Mouse (Mus musculus) hematopoietic stem cell, adult 5-6 weeks (primary cell): Measurements from ENCODE around the gene Elavl3. TPM values are rescaled to one million over a fixed set of nuclear protein-coding genes. Genes with fewer than 3 reads are reported as not detected.
"Not testable (repeated sequence)": the region's sequence is repeated elsewhere in the genome, so short reads cannot be mapped to it uniquely, and the experiment has no call there.

Source experiments
- ATAC-seq, 2 experiments: fragments of 125-278 bp in 1 of 2; replicated peaks in 1 of 2; 2 replicates each; pipeline ENCODE4 v1.8.0; 2016 to 2017; ENCODE audit warnings: inconsistent platforms in 2 of 2, mild to moderate bottlenecking in 2 of 2, moderate number of reproducible peaks in 2 of 2, low read depth in 1 of 2, moderate TSS enrichment in 1 of 2; ENCODE audit not compliant: low FRiP score in 2 of 2, poor library complexity in 2 of 2, severe bottlenecking in 2 of 2, insufficient read depth in 1 of 2, low TSS enrichment in 1 of 2
- total RNA-seq: library from RNA; stranded (forward); fragments of 172-1452, 232-1000 nt; gene quantifications from 2 replicates; pipeline ENCODE4 v1.2.3, GENCODE M21; 2017

The Elavl3 gene
- total RNA-seq = not detected in 2 replicates

GRCm38 (mm10) chr9:22051958-22052254 is at the start of gene Elavl3:
TSS of gene Elavl3 (minus strand) at chr9:22052023.
- ATAC-seq = no peak

GRCm38 (mm10) chr9:22099922-22100321 is 48.1 kb upstream of the Elavl3 start:
- ATAC-seq = no peak

- 0 out of 4 replicates have a peak, but pooled peaks of 1 of the 2 experiments have one; percentile 17 for ATAC-seq
Observed at GRCm38 (mm10) chr9:22098993-22099696, 47.3 kb upstream of the Elavl3 start, which contains the start of gene Cnn1. TSS of gene Cnn1 (plus strand) at chr9:22099216.

- peak; percentile 94 to 98 for ATAC-seq
Observed at GRCm38 (mm10) chr9:22095854-22096307, 44.1 kb upstream of the Elavl3 start.

- no peak for ATAC-seq
Observed at GRCm38 (mm10) chr9:22092746-22093145, 40.9 kb upstream of the Elavl3 start.

- no peak for ATAC-seq
Observed at GRCm38 (mm10) chr9:22089986-22090385, 38.2 kb upstream of the Elavl3 start.

GRCm38 (mm10) chr9:22089281-22089680 is 37.5 kb upstream of the Elavl3 start:
- ATAC-seq = no peak

GRCm38 (mm10) chr9:22087034-22087618 is 35.3 kb upstream of the Elavl3 start:
- no peak for ATAC-seq

GRCm38 (mm10) chr9:22086012-22086411 is 34.2 kb upstream of the Elavl3 start:
- no peak for ATAC-seq

GRCm38 (mm10) chr9:22085022-22085834 is 33.4 kb upstream of the Elavl3 start, which contains the start of gene Ecsit:
TSS of gene Ecsit (minus strand) at chr9:22085438.
- ATAC-seq = peak; percentile 98 to 100

GRCm38 (mm10) chr9:22084667-22085021 is 32.8 kb upstream of the Elavl3 start:
- ATAC-seq = no peak

- no peak for ATAC-seq
Observed at GRCm38 (mm10) chr9:22076223-22076622, 24.4 kb upstream of the Elavl3 start.

GRCm38 (mm10) chr9:22075778-22076177 is 24.0 kb upstream of the Elavl3 start:
- not testable (repeated sequence) for ATAC-seq

GRCm38 (mm10) chr9:22072276-22072675 is 20.5 kb upstream of the Elavl3 start:
- ATAC-seq = no peak

- ATAC-seq = peak; percentile 94 to 98
Observed at GRCm38 (mm10) chr9:22070791-22071573, 19.2 kb upstream of the Elavl3 start, which contains the start of the genes Gm49318 and Zfp653. TSS of gene Gm49318 (minus strand) at chr9:22071259. TSS of gene Zfp653 (minus strand) at chr9:22071376.

GRCm38 (mm10) chr9:22069881-22070553 is 18.2 kb upstream of the Elavl3 start:
- no peak for ATAC-seq

- no peak for ATAC-seq
Observed at GRCm38 (mm10) chr9:22067195-22067594, 15.4 kb upstream of the Elavl3 start.
